Mouse (Mus musculus) midbrain, embryonic 12.5 days (tissue): ENCODE results near the gene Zbtb2. TPM values are rescaled to one million over a fixed set of nuclear protein-coding genes. Genes with fewer than 3 reads are reported as not detected.

Experiments
- ATAC-seq: fragments of 200-750 bp; cut with Nextera tagmentation; 2 replicates; pipeline ENCODE4 v1.8.0; 2017; ENCODE audit warnings: low read depth, moderate TSS enrichment, moderate library complexity; ENCODE audit not compliant: low FRiP score
- H3K27ac ChIP-seq: fragments of 300-500 bp; sonication (generic); replicated peaks from 2 replicates; pipeline ENCODE4 v1.5.1; 2016; ENCODE audit warnings: mild to moderate bottlenecking
- H3K27me3 ChIP-seq: fragments of 300-500 bp; sonication (generic); 2 replicates; pipeline ENCODE4 v1.6.1; 2016; ENCODE audit warnings: mild to moderate bottlenecking
- H3K36me3 ChIP-seq: fragments of 300-500 bp; sonication (generic); 2 replicates; pipeline ENCODE4 v1.6.1; 2016
- H3K4me1 ChIP-seq: fragments of 300-500 bp; sonication (generic); 2 replicates; pipeline ENCODE4 v1.6.1; 2016
- H3K4me2 ChIP-seq: fragments of 300-500 bp; sonication (generic); replicated peaks from 2 replicates; pipeline ENCODE4 v1.6.1; 2016; ENCODE audit warnings: mild to moderate bottlenecking, moderate library complexity
- H3K4me3 ChIP-seq: fragments of 300-500 bp; sonication (generic); 2 replicates; pipeline ENCODE4 v1.5.1; 2016; ENCODE audit warnings: mild to moderate bottlenecking
- H3K9ac ChIP-seq: fragments of 300-500 bp; sonication (generic); replicated peaks from 2 replicates; pipeline ENCODE4 v1.6.1; 2016; ENCODE audit warnings: mild to moderate bottlenecking, moderate library complexity
- H3K9me3 ChIP-seq: fragments of 300-500 bp; sonication (generic); 2 replicates; pipeline ENCODE4 v1.6.1; 2016; ENCODE audit warnings: mild to moderate bottlenecking
- WGBS: fragments of 180-500 bp; shearing (Covaris S2); methylation state at CpG from one replicate; pipeline ENCODE4 v1.1.7; 2016; 5-methylcytosine and 5-hydroxymethylcytosine counted together
- polyA plus RNA-seq: library from polyadenylated mRNA; unstranded; fragments of >200 nt; fragmentation: Nextera tagmentation; extraction: Ambion mirVana; gene quantifications from 2 replicates; pipeline ENCODE4 v1.2.1, GENCODE M21; 2016

The Zbtb2 gene
- polyA plus RNA-seq, 1 experiment from 2014 or later, result 23.3 TPM

DNA sequence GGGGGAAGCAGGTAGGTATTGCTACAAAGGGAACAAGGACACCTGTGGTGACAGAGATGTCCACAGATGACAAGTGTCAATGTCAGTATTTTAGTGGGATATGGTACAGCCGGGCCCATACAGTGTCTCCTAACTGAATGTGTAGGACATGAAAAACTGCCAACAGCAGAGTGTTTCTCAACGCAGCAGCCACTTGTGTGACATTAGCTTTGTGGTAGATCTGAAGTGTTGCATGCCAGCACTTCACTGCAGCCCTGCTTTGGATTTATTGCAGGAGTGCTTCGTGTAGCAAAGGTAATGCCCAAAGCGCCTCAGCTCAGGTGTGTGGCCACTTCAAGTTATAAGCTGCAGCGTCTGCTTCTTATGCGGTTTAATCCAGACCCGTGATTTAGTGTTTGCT is 11.0 kb downstream of the Zbtb2 start:
- H3K27me3 ChIP-seq, result no peaks in the 10 kb centered on the region
- H3K4me2 ChIP-seq, result no peak overlapping the region
- 90% methylated on average over 7 of the region's 7 CpGs for WGBS
- ATAC-seq, result no peak
- H3K9ac ChIP-seq, result no peak overlapping the region
- H3K27ac ChIP-seq, result no peak overlapping the region
- no peaks in the 10 kb centered on the region for H3K9me3 ChIP-seq
- no peaks in the 10 kb centered on the region; the same call in 1 of the 2 replicates for H3K4me1 ChIP-seq
- H3K4me3 ChIP-seq, result no peak overlapping the region
- peaks cover 6% of the 10 kb centered on the region for H3K36me3 ChIP-seq

DNA sequence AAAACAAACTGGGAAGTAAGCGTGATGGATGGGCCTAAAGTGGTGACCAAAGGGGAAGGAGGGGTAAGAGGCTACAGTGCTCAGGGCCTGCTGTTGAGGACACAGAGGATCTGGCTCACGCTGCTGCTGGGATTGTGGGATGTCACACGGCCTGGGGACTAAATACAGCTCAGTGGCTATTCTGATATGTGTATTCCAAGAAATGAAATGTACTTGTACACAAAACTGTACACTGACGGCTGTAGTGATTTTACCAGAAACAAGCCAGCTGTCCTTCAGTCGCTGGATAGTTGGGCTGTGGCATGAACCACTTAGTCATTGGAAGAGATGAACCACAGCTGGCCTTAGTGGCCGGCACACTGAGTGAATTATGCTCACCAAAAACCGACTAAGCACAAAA is 11.4 kb downstream of the Zbtb2 start:
- no peak for ATAC-seq
- H3K27me3 ChIP-seq, result no peaks in the 10 kb centered on the region
- 85% methylated on average over 7 of the region's 7 CpGs for WGBS
- no peak overlapping the region for H3K27ac ChIP-seq
- no peak overlapping the region for H3K4me3 ChIP-seq
- peaks cover 8% of the 10 kb centered on the region for H3K36me3 ChIP-seq
- no peak overlapping the region for H3K4me2 ChIP-seq
- H3K9me3 ChIP-seq, result no peaks in the 10 kb centered on the region
- H3K4me1 ChIP-seq, result no peaks in the 10 kb centered on the region; the same call in 1 of the 2 replicates
- H3K9ac ChIP-seq, result no peak overlapping the region

DNA sequence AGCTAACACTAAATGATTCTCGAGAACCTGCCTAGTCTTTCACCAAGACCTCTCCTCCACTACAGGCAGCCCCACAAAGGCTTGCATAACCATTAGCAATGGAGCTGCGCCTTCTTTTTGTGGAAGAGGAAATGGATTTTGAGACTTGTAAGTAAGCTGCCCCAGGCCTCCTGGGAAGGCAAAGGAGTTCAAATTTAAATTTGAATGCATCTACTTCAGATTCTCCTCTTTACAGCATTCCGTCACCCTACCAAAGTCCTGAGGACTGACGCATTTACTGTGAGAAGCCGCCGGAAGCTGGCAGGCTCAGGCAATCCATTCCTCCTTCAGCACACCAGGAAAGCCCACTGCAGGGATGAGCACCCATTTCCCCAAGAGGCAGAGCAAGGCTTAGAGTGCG is 12.6 kb downstream of the Zbtb2 start:
- H3K27me3 ChIP-seq, result no peaks in the 10 kb centered on the region
- H3K4me3 ChIP-seq, result no peak overlapping the region
- no peak overlapping the region for H3K27ac ChIP-seq
- WGBS, result 22% methylated on average over 7 of the region's 7 CpGs
- H3K36me3 ChIP-seq, result peaks cover 19% of the 10 kb centered on the region
- no peaks in the 10 kb centered on the region; the same call in 1 of the 2 replicates for H3K4me1 ChIP-seq
- H3K9me3 ChIP-seq, result no peaks in the 10 kb centered on the region
- ATAC-seq, result no peak
- H3K9ac ChIP-seq, result no peak overlapping the region
- no peak overlapping the region for H3K4me2 ChIP-seq

DNA sequence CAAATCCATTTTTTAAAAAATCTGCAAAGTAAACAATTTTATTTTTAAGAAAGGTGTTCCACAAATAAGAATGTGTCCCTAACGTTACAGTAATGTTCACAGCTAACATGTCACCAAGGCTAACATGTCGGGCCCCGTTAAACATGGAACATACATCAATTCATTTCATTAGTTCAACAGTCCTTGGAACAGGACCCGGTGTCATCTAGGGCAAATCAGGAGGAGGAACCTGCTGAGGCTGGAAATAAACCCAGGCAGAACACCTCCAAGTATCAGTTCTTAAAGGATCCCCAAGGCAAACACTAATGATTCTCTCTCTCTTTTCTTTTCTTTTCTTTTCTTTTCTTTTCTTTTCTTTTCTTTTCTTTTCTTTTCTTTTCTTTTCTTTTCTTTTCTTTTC is 13.2 kb downstream of the Zbtb2 start:
- WGBS, result 90% methylated on average over 4 of the region's 4 CpGs

DNA sequence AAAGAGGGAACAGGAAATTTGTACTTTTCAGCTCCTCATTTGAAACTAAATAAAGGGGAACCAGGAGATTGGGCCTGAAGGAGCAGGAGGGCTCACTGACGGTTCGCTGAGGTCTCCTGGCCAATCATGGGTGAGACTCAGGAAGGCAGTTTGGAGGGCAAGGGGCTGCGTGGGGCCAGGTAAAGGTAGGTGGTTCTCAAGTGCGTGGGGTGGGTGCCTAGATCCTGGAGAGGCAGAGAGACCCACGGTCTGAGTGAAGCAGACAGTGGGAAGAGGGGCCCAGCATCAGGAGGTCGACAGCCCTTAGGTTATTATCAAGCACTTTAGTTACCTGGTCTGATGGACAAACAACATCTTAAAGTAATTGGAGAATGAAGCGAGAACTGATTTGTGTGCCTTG is 13.7 kb downstream of the Zbtb2 start:
- no peaks in the 10 kb centered on the region for H3K27me3 ChIP-seq
- no peak overlapping the region for H3K4me2 ChIP-seq
- no peak overlapping the region for H3K9ac ChIP-seq
- peaks cover 29% of the 10 kb centered on the region for H3K36me3 ChIP-seq
- H3K4me1 ChIP-seq, result no peaks in the 10 kb centered on the region; the same call in 1 of the 2 replicates
- WGBS, result 92% methylated on average over 7 of the region's 7 CpGs
- H3K27ac ChIP-seq, result no peak overlapping the region
- no peak overlapping the region for H3K4me3 ChIP-seq
- no peak for ATAC-seq
- no peaks in the 10 kb centered on the region for H3K9me3 ChIP-seq

More for the DNA sequence above, 13.2 kb downstream of the Zbtb2 start:
- H3K9ac ChIP-seq, result no peak overlapping the region
- H3K27me3 ChIP-seq, result no peaks in the 10 kb centered on the region
- no peaks in the 10 kb centered on the region; the same call in 1 of the 2 replicates for H3K4me1 ChIP-seq
- no peak for ATAC-seq
- peaks cover 24% of the 10 kb centered on the region for H3K36me3 ChIP-seq
- H3K4me3 ChIP-seq, result no peak overlapping the region
- H3K27ac ChIP-seq, result no peak overlapping the region
- no peaks in the 10 kb centered on the region for H3K9me3 ChIP-seq
- no peak overlapping the region for H3K4me2 ChIP-seq

DNA sequence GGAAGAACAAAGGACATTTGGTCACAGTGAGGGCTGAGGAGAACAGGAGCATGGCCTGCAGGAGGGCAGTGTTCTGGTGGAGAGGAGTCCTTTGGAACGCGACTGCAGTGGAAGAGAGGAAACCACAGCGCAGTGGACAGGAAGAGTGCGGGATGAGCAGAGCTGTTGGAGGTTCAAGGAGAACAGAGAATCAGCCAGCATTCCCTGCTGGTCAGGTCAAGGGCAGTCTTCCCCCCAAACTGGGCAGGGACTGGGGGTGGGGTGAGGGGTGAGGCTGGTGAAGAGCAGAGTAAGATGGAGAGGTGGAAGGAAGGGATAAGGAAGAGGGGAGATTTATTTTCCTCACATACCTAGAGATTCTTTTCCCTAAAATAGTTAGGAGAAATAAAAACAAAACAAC is 14.3 kb downstream of the Zbtb2 start:
- no peaks in the 10 kb centered on the region for H3K9me3 ChIP-seq
- H3K4me1 ChIP-seq, result no peaks in the 10 kb centered on the region; the same call in 1 of the 2 replicates
- H3K4me3 ChIP-seq, result no peak overlapping the region
- peaks cover 36% of the 10 kb centered on the region for H3K36me3 ChIP-seq
- no peak for ATAC-seq
- no peaks in the 10 kb centered on the region for H3K27me3 ChIP-seq
- 87% methylated on average over 4 of the region's 4 CpGs for WGBS
- no peak overlapping the region for H3K9ac ChIP-seq
- no peak overlapping the region for H3K27ac ChIP-seq
- H3K4me2 ChIP-seq, result no peak overlapping the region

DNA sequence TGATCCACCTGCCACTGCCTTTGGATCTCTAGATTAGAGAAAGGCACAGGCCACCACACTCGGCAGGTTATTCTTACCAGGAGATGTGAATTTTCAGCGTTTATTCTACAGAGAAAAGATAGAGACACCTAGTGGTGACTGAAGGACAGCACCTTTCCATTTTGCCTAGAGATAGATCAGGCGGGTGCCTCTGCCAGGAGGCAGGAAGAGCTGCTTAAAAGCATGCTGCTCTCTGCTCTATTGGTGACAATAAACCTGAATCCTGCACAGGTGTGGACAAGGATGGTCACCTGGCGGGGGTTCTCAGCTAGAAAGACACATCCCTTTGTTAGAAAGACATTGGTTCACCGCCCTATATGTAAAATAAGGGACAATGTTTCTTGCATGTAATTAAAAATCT is 15.9 kb downstream of the Zbtb2 start:
- no peaks in the 10 kb centered on the region for H3K27me3 ChIP-seq
- peak; percentile 41; the same call in 1 of the 2 replicates for ATAC-seq

DNA sequence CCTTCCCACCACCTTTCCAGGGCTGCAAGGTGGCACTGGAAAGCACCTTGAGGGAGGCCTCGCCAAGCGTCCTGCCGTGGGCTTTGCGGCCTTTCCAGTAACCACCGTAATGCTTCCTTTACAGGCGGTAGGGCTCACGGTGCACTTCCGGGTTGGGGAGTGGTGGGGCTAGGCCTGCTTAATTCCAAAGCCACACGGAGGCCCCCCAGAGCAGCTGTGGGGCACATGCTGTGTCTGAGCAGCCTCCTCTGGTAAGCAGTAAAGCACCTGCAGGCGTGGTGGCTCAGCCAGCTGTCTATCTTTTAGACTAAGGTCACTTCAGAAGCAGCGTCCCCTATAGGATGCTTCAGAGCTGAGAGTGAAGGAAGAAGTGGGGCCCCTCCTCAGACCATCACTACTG is 17.8 kb downstream of the Zbtb2 start:
- no peak overlapping the region for H3K4me2 ChIP-seq
- H3K27ac ChIP-seq, result no peak overlapping the region
- H3K36me3 ChIP-seq, result peaks cover 61% of the 10 kb centered on the region
- H3K4me3 ChIP-seq, result no peak overlapping the region
- no peaks in the 10 kb centered on the region for H3K4me1 ChIP-seq
- H3K27me3 ChIP-seq, result no peaks in the 10 kb centered on the region
- WGBS, result 91% methylated on average over 11 of the region's 11 CpGs
- no peak overlapping the region for H3K9ac ChIP-seq
- ATAC-seq, result no peak
- 0 out of 2 replicates have a peak, but pooled peaks cover 4% of the 10 kb centered on the region for H3K9me3 ChIP-seq

More for the DNA sequence above, 15.9 kb downstream of the Zbtb2 start:
- Histone ChIP-seq H3K9me3 (0 out of 2 replicates have a peak, but pooled peaks cover 4% of the 10 kb centered on the region), H3K4me2 (no peak overlapping the region), H3K36me3 (peaks cover 51% of the 10 kb centered on the region), H3K27ac (no peak overlapping the region), H3K9ac (no peak overlapping the region), H3K4me3 (no peak overlapping the region), H3K4me1 (no peaks in the 10 kb centered on the region; the same call in 1 of the 2 replicates)
- WGBS, result 63% methylated on average over 5 of the region's 5 CpGs

DNA sequence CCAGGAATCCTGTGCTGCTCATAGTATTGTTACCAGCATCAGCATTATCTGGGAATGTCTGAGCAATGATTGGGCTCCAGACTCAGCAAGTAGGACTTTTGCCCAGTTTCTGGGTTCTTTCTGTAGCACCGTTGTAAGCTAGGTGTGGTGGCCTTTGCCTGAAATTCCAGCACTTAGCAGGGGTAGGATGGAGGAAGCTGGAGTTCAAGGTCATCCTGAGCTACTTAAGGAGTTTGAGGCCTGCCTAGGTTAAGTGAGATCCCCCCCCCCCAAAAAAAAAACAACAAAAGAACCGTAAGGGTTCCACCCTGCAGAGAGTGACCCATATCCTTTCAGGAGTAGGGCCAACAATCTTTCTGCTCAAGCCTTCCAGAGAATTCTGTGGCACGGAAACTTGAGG is 23.3 kb downstream of the Zbtb2 start:
- no peaks in the 10 kb centered on the region for H3K4me1 ChIP-seq
- no peak overlapping the region for H3K4me2 ChIP-seq
- peaks cover 36% of the 10 kb centered on the region for H3K36me3 ChIP-seq
- peaks cover 21% of the 10 kb centered on the region for H3K9me3 ChIP-seq
- no peak for ATAC-seq
- no peak overlapping the region for H3K9ac ChIP-seq
- 92% methylated on average over 3 of the region's 3 CpGs for WGBS
- no peak overlapping the region for H3K4me3 ChIP-seq
- H3K27me3 ChIP-seq, result no peaks in the 10 kb centered on the region
- no peak overlapping the region for H3K27ac ChIP-seq

DNA sequence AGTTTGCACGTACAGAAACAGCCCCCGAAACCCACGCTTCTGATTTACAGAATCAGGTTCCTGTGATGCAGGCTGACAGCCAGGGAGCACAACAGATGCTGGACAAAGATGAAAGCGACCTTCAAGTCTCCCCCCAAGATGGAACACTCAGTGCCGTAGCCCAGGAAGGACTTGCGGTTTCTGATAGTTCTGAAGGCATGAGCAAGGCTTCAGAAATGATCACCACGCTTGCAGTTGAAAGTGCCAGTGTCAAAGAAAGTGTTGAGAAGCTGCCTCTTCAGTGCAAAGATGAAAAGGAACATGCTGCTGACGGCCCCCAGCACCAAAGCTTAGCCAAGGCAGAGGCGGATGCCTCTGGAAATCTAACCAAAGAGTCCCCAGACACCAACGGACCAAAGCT is 30.5 kb downstream of the Zbtb2 start:
- 86% methylated on average over 10 of the region's 10 CpGs for WGBS
- ATAC-seq, result no peak

DNA sequence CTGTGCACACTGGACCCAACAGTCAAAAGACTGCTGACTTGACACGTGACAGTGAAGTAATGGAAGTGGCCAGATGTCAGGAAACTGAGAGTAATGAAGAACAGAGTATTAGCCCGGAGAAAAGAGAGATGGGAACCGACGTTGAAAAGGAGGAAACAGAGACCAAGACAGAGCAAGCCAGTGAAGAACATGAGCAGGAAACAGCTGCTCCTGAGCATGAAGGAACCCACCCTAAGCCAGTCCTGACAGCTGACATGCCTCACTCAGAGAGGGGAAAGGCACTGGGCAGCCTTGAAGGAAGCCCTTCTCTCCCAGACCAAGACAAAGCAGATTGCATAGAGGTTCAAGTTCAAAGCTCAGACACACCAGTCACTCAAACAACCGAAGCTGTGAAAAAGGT is 31.3 kb downstream of the Zbtb2 start:
- Histone ChIP-seq H3K4me1 (no peaks in the 10 kb centered on the region), H3K9ac (no peak overlapping the region), H3K36me3 (peaks cover 22% of the 10 kb centered on the region; the same call in 1 of the 2 replicates), H3K27me3 (no peaks in the 10 kb centered on the region), H3K4me3 (no peak overlapping the region), H3K4me2 (no peak overlapping the region), H3K9me3 (peaks cover 4% of the 10 kb centered on the region; the same call in 1 of the 2 replicates), H3K27ac (no peak overlapping the region)
- 89% methylated on average over 5 of the region's 5 CpGs for WGBS
- no peak for ATAC-seq

More for the DNA sequence above, 30.5 kb downstream of the Zbtb2 start:
- no peak overlapping the region for H3K4me3 ChIP-seq
- no peak overlapping the region for H3K9ac ChIP-seq
- H3K36me3 ChIP-seq, result peaks cover 22% of the 10 kb centered on the region; the same call in 1 of the 2 replicates
- H3K27ac ChIP-seq, result no peak overlapping the region
- no peak overlapping the region for H3K4me2 ChIP-seq
- H3K4me1 ChIP-seq, result no peaks in the 10 kb centered on the region
- H3K27me3 ChIP-seq, result no peaks in the 10 kb centered on the region
- H3K9me3 ChIP-seq, result peaks cover 6% of the 10 kb centered on the region; the same call in 1 of the 2 replicates

DNA sequence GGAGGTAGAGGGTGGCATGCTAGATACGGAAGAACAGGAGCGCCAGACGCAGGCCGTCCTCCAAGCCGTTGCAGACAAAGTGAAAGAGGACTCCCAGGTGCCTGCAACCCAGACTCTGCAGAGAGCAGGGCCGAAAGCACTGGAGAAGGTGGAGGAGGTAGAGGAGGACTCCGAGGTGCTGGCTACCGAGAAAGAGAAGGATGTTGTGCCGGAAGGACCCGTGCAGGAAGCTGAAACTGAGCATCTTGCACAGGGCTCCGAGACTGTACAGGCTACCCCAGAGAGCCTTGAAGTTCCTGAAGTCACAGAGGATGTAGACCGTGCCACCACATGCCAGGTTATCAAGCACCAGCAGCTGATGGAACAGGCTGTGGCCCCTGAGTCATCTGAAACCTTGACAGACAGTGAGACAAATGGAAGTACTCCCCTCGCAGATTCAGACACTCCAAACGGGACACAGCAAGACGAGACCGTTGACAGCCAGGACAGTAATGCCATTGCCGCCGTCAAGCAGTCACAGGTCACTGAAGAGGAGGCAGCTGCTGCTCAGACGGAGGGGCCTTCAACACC is 31.9 kb downstream of the Zbtb2 start:
- no peaks in the 10 kb centered on the region for H3K9me3 ChIP-seq
- peaks cover 22% of the 10 kb centered on the region; the same call in 1 of the 2 replicates for H3K36me3 ChIP-seq
- H3K27ac ChIP-seq, result no peak overlapping the region
- H3K4me1 ChIP-seq, result no peaks in the 10 kb centered on the region
- no peak overlapping the region for H3K4me3 ChIP-seq
- 91% methylated on average over 19 of the region's 19 CpGs for WGBS
- H3K9ac ChIP-seq, result no peak overlapping the region
- H3K27me3 ChIP-seq, result no peaks in the 10 kb centered on the region
- H3K4me2 ChIP-seq, result no peak overlapping the region
- ATAC-seq, result no peak
